Mouse (Mus musculus): Measurements from ENCODE around the gene Tec.

Tec gene

DNA sequence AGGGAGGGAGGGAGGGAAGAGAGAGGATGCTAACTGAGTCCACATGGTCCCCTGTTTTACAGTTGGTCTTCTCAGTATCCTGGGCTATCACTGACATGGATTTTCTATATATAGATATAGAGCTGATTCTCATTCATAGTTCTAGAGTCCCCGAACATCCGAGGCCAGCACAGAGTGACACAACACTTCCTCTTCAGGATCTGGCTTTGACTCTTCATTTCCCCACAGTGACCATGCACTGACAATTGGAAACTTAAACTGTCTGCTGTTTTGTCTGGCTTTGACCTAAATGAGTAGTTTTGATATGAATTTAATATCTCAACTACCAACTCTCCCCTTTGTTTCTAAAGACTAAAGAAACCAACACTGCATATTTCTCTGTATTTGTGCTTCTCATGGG, 144.9 kb downstream of the Tec start:
- no peak for DNase-seq

DNA sequence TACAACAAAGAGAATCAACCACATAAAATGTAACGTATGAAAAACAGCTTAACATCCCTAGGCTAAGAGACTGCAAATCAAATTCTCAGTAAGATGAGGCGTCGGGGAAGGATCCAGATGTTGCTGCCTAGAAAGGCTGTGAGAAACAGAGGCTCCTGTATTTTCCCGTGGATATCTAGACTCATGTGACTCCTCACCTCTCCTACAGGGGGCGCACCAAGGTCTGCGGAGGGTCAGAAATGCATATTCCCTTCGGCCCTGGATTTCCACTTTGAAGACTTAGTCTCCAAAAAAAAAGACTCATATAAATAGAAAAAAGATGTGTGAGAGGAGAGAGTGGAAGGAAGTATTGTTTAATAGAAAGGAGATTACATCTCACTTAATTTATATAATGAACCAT, 147.7 kb downstream of the Tec start:
- DNase-seq = no peak

DNA sequence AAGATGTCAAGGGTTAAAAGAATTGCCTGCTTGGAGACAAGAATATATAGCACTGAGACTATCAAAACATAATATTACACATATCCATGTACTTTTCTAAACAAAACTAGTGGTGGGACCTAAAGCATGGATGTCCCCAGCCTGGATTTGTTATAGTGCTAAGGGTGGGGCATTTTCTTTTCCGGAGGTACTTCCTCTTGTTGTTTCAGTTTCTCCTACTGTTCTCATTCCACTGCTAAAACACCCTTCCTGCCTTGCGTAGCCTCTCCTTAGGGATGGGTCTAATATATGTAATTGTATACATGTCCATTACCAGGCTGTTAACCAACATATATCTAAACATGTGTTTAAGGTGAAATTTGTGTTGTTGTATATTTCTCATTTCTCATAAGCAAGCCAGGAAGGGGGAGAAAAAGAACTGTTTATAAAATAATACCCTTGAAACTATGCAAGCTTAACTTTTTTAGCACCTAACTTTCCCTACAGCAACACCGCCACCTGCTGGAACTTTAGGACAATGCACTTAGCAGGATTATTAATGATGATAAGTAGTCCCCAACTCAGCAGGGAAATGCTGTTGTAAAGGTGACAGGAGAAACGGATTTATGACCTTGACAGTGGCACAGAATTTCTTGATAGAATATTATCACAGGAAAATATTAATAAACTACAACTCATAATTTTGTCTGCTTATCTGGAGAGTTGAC, 157.6 kb downstream of the Tec start:
- peak; percentile 83 to 88 for DNase-seq

DNA sequence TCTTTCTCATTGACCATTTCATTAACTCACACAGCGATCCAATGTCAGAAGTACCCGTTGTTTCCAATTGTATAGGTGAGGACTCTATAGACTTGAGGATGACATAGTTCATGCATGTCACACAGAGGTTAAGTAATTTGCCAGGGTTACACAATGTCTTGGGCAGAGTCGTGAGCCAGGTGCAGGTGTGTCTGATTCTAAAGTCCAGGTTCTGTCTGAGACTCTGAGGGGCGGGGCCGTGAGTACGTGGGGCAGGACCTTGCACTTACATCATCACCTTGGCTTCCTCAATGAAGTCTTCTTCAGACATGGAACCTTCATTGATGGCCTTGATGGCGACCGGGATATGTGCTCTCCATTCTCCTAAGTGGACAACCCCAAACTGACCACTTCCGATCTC, 158.3 kb downstream of the Tec start:
- no peak for DNase-seq

DNA sequence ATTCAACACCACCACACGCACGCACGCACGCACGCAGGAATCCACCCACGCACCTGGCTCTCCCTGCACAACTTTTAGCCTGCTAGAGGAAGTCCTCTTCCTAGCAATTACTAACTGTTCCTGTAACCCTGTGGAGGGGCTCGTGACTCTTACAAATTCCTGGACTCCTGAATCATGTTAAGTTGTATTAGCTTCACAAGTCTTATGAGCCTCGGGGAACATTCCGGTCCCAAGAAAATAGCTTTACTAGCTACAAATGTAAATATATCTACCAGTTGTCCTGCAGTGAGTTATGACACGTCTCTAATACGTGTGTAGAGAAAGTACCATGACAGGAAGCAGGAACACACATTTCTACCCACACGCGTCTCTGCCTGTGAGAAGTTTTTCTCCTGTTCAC, 158.8 kb downstream of the Tec start:
- DNase-seq = no peak

DNA sequence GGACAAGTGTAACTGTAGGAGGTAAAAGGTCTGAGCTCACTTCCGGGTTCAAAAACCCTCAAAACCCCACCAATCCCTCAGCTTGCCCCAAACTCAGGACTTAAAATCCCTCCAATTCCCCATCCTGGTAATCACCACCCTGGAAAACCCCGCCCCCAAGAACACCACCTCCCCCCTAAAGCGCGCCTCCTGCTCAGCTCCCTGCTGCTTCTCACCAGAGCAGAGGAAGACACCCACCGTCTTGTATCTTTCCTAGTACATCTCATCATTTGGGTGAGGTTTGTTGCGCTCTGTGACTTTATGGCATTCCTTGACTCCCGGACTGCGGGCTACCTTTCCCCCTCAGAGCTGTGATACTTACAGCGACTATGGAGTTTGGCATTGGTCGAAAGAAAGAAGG, 161.6 kb downstream of the Tec start:
- no peak for DNase-seq

DNA sequence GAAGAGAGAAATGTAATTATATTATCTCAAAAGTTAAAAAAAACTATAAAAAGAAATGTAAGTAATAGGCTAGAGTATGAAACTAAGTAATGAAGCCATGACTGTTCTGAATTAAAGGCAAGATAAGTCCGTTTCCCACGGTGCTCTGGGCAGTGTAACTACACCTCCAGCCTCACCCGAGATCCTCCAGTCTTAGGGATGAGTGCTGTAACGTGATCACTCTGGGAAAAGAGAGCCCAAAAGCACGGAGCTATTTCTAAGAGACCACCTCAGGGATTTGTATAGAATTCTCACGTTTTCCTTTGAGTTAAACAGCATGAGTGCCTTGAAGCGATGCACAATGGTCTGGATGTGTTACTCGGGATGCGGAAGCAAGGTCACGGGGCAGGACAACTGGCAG, 162.2 kb downstream of the Tec start:
- no peak for DNase-seq
